Mouse (Mus musculus) common myeloid progenitor, adult 5-6 weeks (primary cell): ENCODE results near the gene Gm10961. TPM values are rescaled to one million over a fixed set of nuclear protein-coding genes. Genes with fewer than 3 reads are reported as not detected.

Source experiments
- ATAC-seq: replicated peaks from 2 replicates; pipeline ENCODE4 v1.8.0; 2016; ENCODE audit warnings: low read depth, mild to moderate bottlenecking, moderate TSS enrichment, inconsistent platforms; ENCODE audit not compliant: poor library complexity, severe bottlenecking
- total RNA-seq: library from RNA; stranded (forward); fragments of 200-1000, 187-1606 nt; gene quantifications from 2 replicates; pipeline ENCODE4 v1.2.3, GENCODE M21; 2017

The Gm10961 gene
- total RNA-seq, 1 experiment from 2014 or later, result not detected

DNA sequence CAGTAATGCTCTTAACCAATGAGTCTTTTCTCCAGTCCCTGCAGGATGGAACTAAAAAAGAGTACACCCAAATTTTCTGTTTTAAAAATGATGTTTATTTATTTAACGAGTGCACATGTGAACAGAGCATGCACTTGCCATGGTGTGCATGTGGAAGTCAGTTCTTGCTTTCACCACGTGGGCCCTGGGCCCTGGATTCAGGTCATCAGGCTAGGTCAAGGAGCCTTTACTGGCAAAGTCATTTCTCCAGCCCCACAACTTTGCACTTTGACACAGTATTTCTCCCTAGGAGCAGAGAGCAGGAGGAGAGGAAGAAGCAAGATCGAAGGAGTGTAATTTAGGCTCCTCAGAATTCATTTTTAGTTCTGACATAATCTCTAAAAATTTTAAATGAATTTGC is 23.7 kb downstream of the Gm10961 start:
- no peak for ATAC-seq

DNA sequence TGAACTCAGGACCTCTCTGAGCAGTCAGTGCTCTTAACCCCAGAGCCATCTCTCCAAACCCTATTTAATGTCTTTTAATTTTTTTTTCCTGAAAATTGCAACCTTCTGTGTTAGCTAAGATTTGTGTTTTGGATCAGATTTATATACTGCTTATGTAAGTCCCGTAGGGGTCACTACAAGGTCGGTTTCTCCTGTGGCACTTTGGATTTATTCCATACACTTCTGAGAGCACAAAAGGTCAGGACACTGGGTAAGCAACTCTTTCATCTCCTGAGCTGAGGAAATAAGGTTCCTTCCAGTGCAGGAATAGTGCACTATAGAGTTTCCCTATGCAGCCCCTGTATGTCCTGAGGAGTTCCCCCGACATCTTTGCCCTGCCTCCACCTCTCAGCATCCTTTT is 24.4 kb downstream of the Gm10961 start:
- no peak for ATAC-seq

GRCm38 (mm10) chr3:107656151-107656550 is 25.0 kb downstream of the Gm10961 start:
- ATAC-seq, result no peak

GRCm38 (mm10) chr3:107656888-107657287 is 25.8 kb downstream of the Gm10961 start:
- ATAC-seq, result no peak

GRCm38 (mm10) chr3:107659000-107659399 is 27.9 kb downstream of the Gm10961 start:
- ATAC-seq, result no peak

DNA sequence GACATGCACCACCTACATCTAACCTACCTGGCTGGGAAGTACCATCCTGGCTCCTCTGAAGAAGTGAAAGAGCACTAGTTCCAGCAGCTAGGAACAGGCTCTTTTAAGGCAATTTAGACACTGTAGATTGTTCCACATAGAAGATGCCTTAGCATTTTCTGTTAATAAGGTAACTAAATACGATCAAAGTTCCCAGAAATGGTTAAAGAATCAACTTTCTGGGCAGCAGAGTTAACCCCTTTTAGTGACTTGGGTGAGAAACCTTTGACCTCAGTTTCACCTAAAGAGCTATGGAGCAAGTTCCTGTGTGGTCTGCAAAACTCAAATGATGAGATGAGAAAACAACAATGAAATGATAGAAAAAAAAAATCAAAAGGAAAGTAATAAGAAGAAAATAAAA is 33.5 kb downstream of the Gm10961 start:
- ATAC-seq, result no peak

DNA sequence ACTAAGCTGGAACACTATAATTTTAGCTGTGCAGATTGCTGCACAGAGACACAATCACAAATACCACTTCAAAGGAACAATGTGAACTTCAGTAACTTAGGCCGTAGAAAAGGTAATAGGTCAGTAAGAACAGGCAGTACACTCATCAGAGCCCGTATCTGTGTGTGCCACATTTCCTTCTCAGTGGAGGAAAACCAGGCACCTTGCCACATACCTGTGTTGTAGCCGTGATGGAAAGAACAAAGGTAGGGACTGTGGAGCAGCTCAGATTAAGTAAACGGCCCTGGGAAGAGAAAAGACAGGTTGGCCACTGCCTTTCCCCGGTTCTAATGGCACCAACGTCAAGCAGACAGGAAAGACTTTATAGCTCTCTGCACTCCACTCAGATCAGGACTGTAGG is 36.3 kb downstream of the Gm10961 start:
- ATAC-seq, result no peak

DNA sequence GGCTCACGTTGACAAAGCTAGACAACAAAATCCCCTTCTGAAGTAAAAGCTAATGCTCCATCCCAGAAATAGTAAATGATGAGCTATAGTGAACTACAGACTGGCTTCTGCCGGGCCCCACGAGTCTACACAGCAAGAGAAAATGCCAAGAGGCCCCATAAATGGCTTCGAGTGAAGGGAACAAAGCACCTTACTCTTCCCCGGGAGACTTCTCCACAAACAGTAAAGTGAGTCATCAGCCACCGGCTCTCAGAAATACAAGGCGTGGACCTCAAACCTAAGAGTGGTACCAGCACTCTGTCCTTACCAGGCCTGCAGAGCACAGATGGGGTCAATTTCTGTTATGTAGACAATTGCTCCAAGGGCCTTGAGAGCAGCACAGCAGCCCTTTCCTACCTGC is 37.7 kb downstream of the Gm10961 start:
- ATAC-seq, result no peak

- no peak for ATAC-seq
Observed at GRCm38 (mm10) chr3:107670500-107670899, 39.4 kb downstream of the Gm10961 start.

DNA sequence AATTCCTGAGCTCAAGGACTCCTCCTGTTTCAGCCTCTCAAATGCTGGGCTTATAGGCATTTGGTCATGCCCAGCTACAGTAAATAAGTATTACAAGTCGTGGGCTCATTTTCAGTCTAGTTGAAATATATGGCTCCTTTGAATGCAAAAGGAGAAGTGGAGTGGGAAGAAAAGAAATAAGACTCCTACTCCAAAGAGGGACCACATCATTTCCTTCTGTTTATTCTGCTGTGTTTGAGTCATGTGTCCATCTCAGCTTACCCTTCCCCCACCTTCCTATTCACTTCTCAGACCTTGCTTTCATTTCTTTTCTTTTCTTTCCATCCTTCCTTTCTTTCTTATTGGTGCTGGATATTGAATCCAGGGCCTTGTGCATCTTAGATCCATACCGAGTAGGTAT is 40.4 kb downstream of the Gm10961 start:
- peak; percentile 50; the same call in 1 of the 2 replicates for ATAC-seq

DNA sequence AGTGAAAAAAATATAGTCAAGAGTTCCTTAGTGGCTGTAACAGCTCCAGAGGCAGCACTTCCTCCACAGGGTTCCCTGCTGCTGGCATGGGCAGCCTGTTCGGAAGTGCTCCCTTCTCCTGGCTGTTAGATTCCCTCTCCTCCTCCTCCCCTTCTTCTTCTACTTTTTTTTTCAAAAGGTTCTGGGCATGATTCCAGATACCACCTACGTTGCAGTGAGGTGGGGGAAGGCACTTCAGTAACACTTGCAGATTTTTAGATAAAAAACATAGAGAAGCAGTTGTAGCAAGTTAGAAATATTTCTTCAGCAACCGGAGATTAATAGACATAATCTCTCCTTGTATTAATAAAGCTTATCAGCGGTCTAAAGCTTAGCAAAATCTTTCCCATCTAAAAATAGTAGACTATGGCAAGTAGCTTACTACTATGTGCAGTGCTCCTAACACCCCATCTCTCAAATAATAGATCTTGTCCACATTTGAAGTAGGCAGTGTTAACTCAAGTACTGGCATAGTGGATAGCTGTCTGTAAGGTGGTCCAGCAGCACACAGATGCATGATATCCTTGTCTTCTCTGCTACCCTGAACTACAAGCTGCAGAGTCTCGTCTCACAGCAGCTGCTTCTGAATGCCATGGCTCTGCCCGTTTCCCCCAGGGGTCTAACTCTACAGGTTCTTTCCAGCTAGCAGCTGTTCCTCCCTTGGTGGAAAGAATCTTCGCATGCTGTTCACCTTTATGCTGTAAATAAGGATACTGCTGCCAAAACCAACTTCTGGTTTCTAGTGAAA is 49.9 kb downstream of the Gm10961 start:
- peak; percentile 69; the same call in 1 of the 2 replicates for ATAC-seq

Other genes with a start within 250 kb of the Gm10961 start
- not detected in 2 replicates for gene Kcnc4, start 171.8 kb upstream of the Gm10961 start, total RNA-seq
- not detected in 2 replicates for gene Slc6a17, start 113.3 kb upstream of the Gm10961 start, total RNA-seq
- gene Ubl4b, start 76.2 kb upstream of the Gm10961 start, total RNA-seq, result not detected in 2 replicates
- gene Alx3, start 36.3 kb upstream of the Gm10961 start, total RNA-seq, result not detected in 2 replicates
- gene Strip1, start 372 bp downstream of the Gm10961 start, total RNA-seq, result 17.2 and 21.6 TPM in 2 replicates
- 79.1 and 95.6 TPM in 2 replicates for gene Ahcyl1, start 65.2 kb downstream of the Gm10961 start, total RNA-seq
- gene Csf1, start 129.1 kb downstream of the Gm10961 start, total RNA-seq, result 1.2 and 2.1 TPM in 2 replicates
- gene Eps8l3, start 245.9 kb downstream of the Gm10961 start, total RNA-seq, result not detected in 2 replicates